Mouse (Mus musculus): ENCODE measurements at regions not wholly inside any gene's neighbourhood (a gene's known extent, or its start where the extent isn't known, plus 50 kb on each side); places are given as distances from the start of the nearest gene placed in this dataset.

- Histone ChIP-seq H3K4me3 (no peak overlapping the region), H3K27ac (no peak overlapping the region)
- no peak for TF ChIP-seq CTCF (IDR thresholded peaks at IDR 0.05)
- intact Hi-C loops (cut with DNase I) = no loop called here
- DNase-seq = no peak
These were observed 306.4 kb upstream of the 4930412O13Rik start for GRCm38 (mm10) chr2:9574651-9575050.

- Histone ChIP-seq H3K27ac (no peak overlapping the region), H3K4me3 (no peak overlapping the region)
- DNase-seq = no peak
- intact Hi-C loops (cut with DNase I) = no loop called here
- no peak for TF ChIP-seq CTCF (IDR thresholded peaks at IDR 0.05)
These were observed 303.2 kb upstream of the 4930412O13Rik start for GRCm38 (mm10) chr2:9577868-9578267.

- no peak overlapping the region for H3K27ac ChIP-seq
- intact Hi-C loops (cut with DNase I) = no loop called here
- H3K4me3 ChIP-seq = no peak overlapping the region
- no peak for TF ChIP-seq CTCF (IDR thresholded peaks at IDR 0.05)
- no peak for DNase-seq
These were observed 293.7 kb upstream of the 4930412O13Rik start for GRCm38 (mm10) chr2:9587389-9587788.

- no peak for DNase-seq
- Histone ChIP-seq H3K27ac (no peak overlapping the region), H3K4me3 (no peak overlapping the region)
- intact Hi-C loops (cut with DNase I) = no loop called here
- TF ChIP-seq CTCF (IDR thresholded peaks at IDR 0.05) = no peak
These were observed 291.9 kb upstream of the 4930412O13Rik start for GRCm38 (mm10) chr2:9589200-9589599.

GRCm38 (mm10) chr2:9592531-9592930 lies 288.5 kb upstream of the 4930412O13Rik start:
- Histone ChIP-seq H3K4me3 (no peak overlapping the region), H3K27ac (no peak overlapping the region)
- DNase-seq = no peak
- intact Hi-C loops (cut with DNase I) = no loop called here
- no peak for TF ChIP-seq CTCF (IDR thresholded peaks at IDR 0.05)

- no peak for TF ChIP-seq CTCF (IDR thresholded peaks at IDR 0.05)
- peak; percentile 24 for DNase-seq
- no peak overlapping the region for H3K4me3 ChIP-seq
- intact Hi-C loops (cut with DNase I) = no loop called here
- H3K27ac ChIP-seq = no peak overlapping the region
These were observed 287.1 kb upstream of the 4930412O13Rik start for GRCm38 (mm10) chr2:9593931-9594330.

- DNase-seq = no peak
These were observed 285.7 kb upstream of the 4930412O13Rik start for GRCm38 (mm10) chr2:9595236-9595850.

GRCm38 (mm10) chr2:9596135-9596534 lies 284.9 kb upstream of the 4930412O13Rik start:
- no peak overlapping the region for H3K27ac ChIP-seq
- no peak for DNase-seq
- H3K4me3 ChIP-seq = no peak overlapping the region
- intact Hi-C loops (cut with DNase I) = no loop called here
- TF ChIP-seq CTCF (IDR thresholded peaks at IDR 0.05) = no peak

More at GRCm38 (mm10) chr2:9595236-9595850, 285.7 kb upstream of the 4930412O13Rik start:
- Histone ChIP-seq H3K4me3 (no peak overlapping the region), H3K27ac (no peak overlapping the region)
- no peak for TF ChIP-seq CTCF (IDR thresholded peaks at IDR 0.05)
- intact Hi-C loops (cut with DNase I) = no loop called here

GRCm38 (mm10) chr2:9604984-9605383 lies 276.1 kb upstream of the 4930412O13Rik start:
- no peak for DNase-seq
- no peak for TF ChIP-seq CTCF (IDR thresholded peaks at IDR 0.05)
- intact Hi-C loops (cut with DNase I) = no loop called here

GRCm38 (mm10) chr2:9607547-9607946 lies 273.5 kb upstream of the 4930412O13Rik start:
- intact Hi-C loops (cut with DNase I) = no loop called here
- Histone ChIP-seq H3K4me3 (no peak overlapping the region), H3K27ac (no peak overlapping the region)
- DNase-seq = no peak
- no peak for TF ChIP-seq CTCF (IDR thresholded peaks at IDR 0.05)

More at GRCm38 (mm10) chr2:9604984-9605383, 276.1 kb upstream of the 4930412O13Rik start:
- no peak overlapping the region for H3K27ac ChIP-seq
- no peak overlapping the region for H3K4me3 ChIP-seq

- H3K4me3 ChIP-seq = no peak overlapping the region
- no peak for DNase-seq
- TF ChIP-seq CTCF (IDR thresholded peaks at IDR 0.05) = no peak
- intact Hi-C loops (cut with DNase I) = no loop called here
- H3K27ac ChIP-seq = no peak overlapping the region
These were observed 266.6 kb upstream of the 4930412O13Rik start for GRCm38 (mm10) chr2:9614415-9614814.

GRCm38 (mm10) chr2:9616292-9616691 lies 264.8 kb upstream of the 4930412O13Rik start:
- no peak for DNase-seq
- intact Hi-C loops (cut with DNase I) = loop anchor here (5.0 kb wide), 1 partner anchor 69 kb away; no protein-coding TSS in a partner anchor
- TF ChIP-seq CTCF (IDR thresholded peaks at IDR 0.05) = no peak
- H3K27ac ChIP-seq = no peak overlapping the region
- H3K4me3 ChIP-seq = no peak overlapping the region

GRCm38 (mm10) chr2:9620303-9621244 lies 260.5 kb upstream of the 4930412O13Rik start:
- peak overlapping the region; percentile 73 for H3K27ac ChIP-seq
- peak overlapping the region; percentile 9 for H3K4me3 ChIP-seq
- DNase-seq = peak; percentile 65
- no peak for TF ChIP-seq CTCF (IDR thresholded peaks at IDR 0.05)
- intact Hi-C loops (cut with DNase I) = no loop called here

Measured in gastrocnemius, adult 2 months (tissue).